Mouse (Mus musculus): ENCODE data around the gene Hunk. TPM values are rescaled to one million over a fixed set of nuclear protein-coding genes. Genes with fewer than 3 reads are reported as not detected.

Gene Hunk
- total RNA-seq, 2 experiments from 2014 or later: 2.0 to 2.3 TPM

- peak in 1 of 2 experiments; percentile 11 for DNase-seq
- intact Hi-C loops (cut with DNase I): no loop called here
Measured at GRCm38 (mm10) chr16:90490066-90490465, 104.3 kb downstream of the Hunk start.

GRCm38 (mm10) chr16:90491898-90492499, 106.2 kb downstream of the Hunk start:
- intact Hi-C loops (cut with DNase I): no loop called here
- DNase-seq: no peak

- no peak for DNase-seq
- intact Hi-C loops (cut with DNase I): no loop called here
Measured at GRCm38 (mm10) chr16:90496930-90497329, 111.1 kb downstream of the Hunk start.

GRCm38 (mm10) chr16:90497749-90498464, 112.1 kb downstream of the Hunk start:
- DNase-seq: no peak
- intact Hi-C loops (cut with DNase I): no loop called here

GRCm38 (mm10) chr16:90500809-90501208, 115.0 kb downstream of the Hunk start:
- DNase-seq: no peak
- intact Hi-C loops (cut with DNase I): no loop called here

- intact Hi-C loops (cut with DNase I): no loop called here
- no peak for DNase-seq
Measured at GRCm38 (mm10) chr16:90505252-90505651, 119.4 kb downstream of the Hunk start.

GRCm38 (mm10) chr16:90505680-90506079, 119.9 kb downstream of the Hunk start:
- intact Hi-C loops (cut with DNase I): no loop called here

GRCm38 (mm10) chr16:90511551-90512296, 125.9 kb downstream of the Hunk start:
- peak; percentile 52 to 55 for DNase-seq

More at GRCm38 (mm10) chr16:90505680-90506079, 119.9 kb downstream of the Hunk start:
- no peak for DNase-seq

GRCm38 (mm10) chr16:90517041-90517440, 131.2 kb downstream of the Hunk start:
- DNase-seq: no peak
- intact Hi-C loops (cut with DNase I): no loop called here

More at GRCm38 (mm10) chr16:90511551-90512296, 125.9 kb downstream of the Hunk start:
- intact Hi-C loops (cut with DNase I): no loop called here

GRCm38 (mm10) chr16:90518232-90518631, 132.4 kb downstream of the Hunk start:
- intact Hi-C loops (cut with DNase I): no loop called here
- no peak for DNase-seq

GRCm38 (mm10) chr16:90518732-90519295, 133.0 kb downstream of the Hunk start:
- intact Hi-C loops (cut with DNase I): no loop called here
- DNase-seq: no peak

- DNase-seq: no peak
- intact Hi-C loops (cut with DNase I): no loop called here
Measured at GRCm38 (mm10) chr16:90521191-90521950, 135.6 kb downstream of the Hunk start.

GRCm38 (mm10) chr16:90521951-90522255, 136.1 kb downstream of the Hunk start:
- intact Hi-C loops (cut with DNase I): no loop called here
- no peak for DNase-seq

GRCm38 (mm10) chr16:90522575-90522974, 136.8 kb downstream of the Hunk start:
- DNase-seq: no peak
- intact Hi-C loops (cut with DNase I): no loop called here

GRCm38 (mm10) chr16:90523373-90523772, 137.6 kb downstream of the Hunk start:
- intact Hi-C loops (cut with DNase I): no loop called here
- no peak for DNase-seq

- DNase-seq: no peak
- intact Hi-C loops (cut with DNase I): no loop called here
Measured at GRCm38 (mm10) chr16:90523894-90524293, 138.1 kb downstream of the Hunk start.

GRCm38 (mm10) chr16:90524393-90524792, 138.6 kb downstream of the Hunk start:
- intact Hi-C loops (cut with DNase I): no loop called here

GRCm38 (mm10) chr16:90533119-90533673, 147.4 kb downstream of the Hunk start:
- intact Hi-C loops (cut with DNase I): no loop called here
- DNase-seq: no peak

More at GRCm38 (mm10) chr16:90524393-90524792, 138.6 kb downstream of the Hunk start:
- DNase-seq: no peak

GRCm38 (mm10) chr16:90534591-90534990, 148.8 kb downstream of the Hunk start:
- no peak for DNase-seq
- intact Hi-C loops (cut with DNase I): no loop called here

GRCm38 (mm10) chr16:90538926-90539325, 153.1 kb downstream of the Hunk start:
- intact Hi-C loops (cut with DNase I): no loop called here

More at GRCm38 (mm10) chr16:90538926-90539325, 153.1 kb downstream of the Hunk start:
- peak; percentile 58 for DNase-seq
